Mouse (Mus musculus): ENCODE measurements around the gene Map1a.

Gene Map1a

DNA sequence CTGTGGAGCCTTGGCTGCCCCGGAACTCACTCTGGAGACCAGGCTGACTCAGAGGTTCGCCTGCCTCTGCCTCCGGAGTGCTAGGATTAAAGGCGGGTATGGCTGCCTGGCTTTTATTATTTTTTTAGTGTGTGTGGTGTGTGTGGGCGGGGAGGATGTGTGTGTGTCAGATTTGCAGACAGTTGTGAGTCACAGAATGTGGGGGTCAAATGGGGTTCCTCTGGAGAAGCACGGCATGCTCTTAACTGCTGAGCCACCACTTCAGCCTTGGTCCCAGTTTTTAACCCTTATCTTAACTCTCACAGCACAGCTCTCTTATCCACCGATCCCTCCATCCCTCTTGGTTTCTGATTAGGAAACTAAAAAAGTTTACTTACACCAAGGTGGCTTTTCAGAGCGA is 26.9 kb downstream of the Map1a start:
- DNase-seq: no peak

DNA sequence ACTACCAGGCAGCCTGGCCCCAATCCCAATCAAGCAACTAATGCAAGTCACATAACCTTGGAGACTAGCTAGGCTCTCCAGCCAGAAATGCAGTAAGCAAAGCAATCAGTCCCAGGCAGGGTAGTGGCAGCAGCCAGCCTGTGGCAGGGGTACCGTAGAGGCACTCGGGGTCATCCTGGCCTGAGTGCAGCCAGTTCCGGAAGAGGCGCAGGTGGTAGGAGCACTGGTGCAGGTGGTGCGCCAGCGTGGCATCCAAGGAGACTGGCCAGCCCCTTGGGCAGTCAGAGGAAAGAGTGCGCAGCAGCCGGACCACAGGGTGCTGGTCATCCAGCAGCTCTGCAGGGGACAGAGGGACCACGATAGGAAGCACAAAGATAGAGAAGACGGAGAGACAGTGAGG is 33.6 kb downstream of the Map1a start:
- DNase-seq: peak; percentile 75 to 83

- DNase-seq: peak; percentile 89
These were observed 34.5 kb downstream of the Map1a start for GRCm38 (mm10) chr2:121323693-121324470.

- peak; percentile 42 to 62 for DNase-seq
These were observed 40.1 kb downstream of the Map1a start for GRCm38 (mm10) chr2:121329492-121329891.

DNA sequence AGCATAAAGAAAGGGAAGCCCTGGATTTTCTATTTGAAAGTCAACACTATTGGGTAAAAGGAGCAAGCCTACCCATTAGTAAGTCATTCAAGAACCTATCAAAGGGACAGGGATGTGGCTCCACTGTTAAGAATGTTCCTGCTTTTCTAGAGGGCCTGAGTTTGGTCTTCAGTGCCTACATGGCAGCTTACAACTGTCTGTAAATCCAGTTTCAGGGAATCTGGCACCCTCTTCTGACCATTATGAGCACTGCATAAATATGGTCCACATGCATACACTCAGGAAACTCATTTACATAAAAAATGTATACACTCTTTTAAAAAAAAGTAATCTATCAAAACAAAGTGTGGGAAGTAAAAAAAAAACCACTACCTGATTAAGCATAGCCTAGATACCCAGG is 49.7 kb downstream of the Map1a start:
- no peak for DNase-seq

DNA sequence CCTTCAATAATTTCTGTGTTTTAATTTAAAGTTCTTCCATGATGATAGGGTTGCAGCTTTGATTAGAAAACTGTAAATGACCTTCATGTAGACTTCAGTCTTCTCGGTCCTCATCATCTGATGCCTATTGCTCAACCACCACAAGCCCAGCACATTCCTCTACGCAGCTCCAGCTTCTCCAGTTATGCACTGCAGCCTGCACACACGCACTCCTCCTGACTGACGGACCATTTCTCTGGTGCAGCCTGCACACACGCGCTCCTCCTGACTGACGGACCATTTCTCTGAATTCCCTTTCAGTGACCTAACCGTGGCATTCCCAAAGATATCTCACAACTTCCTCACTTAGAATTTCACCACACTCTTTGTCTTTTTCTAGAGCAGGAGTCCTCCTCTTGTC is 63.8 kb downstream of the Map1a start:
- no peak for DNase-seq

- DNase-seq: no peak
These were observed 65.0 kb downstream of the Map1a start for GRCm38 (mm10) chr2:121354378-121354777.

DNA sequence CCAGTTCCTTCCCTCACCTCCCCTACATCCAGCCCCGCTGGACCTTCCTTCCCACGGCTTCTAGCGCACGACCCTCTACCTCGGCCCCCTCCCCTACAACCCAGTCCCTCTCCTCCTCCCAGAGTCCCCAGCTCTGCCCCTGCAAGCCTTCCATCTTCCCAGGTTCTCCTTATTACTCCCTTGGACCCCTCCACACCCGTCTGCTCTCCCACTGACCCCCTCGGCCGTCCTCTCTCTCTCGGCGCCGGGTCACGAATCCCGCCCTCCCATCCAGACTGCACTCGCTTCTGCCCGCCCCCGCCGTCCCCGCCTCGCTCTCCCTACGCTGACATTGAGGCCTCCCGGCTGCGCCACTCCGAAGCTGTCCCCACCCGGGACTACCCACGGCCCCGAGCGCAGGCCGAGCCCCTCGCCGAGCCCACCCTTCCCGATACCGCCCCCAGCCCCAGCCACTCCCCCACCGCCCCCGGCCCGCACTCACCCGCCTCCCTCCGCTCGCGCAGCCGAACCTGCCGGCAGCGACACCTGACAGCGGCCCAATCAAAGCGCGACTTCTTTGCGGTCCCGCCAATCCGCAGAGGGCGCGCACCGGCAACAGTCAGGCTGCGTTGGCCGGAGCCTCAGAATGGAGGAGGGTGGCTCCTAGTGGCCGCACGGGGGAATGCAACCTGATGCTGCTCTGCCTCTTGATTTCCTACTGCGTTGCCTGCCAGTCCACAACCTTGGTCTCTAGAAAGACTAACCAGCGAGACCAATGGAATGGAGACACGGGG is 65.6 kb downstream of the Map1a start, which contains the start of gene Ppip5k1:
TSS of gene Ppip5k1 (minus strand) at position 577 of the 773 bp plus-strand sequence.
- peak; percentile 99 for DNase-seq

GRCm38 (mm10) chr2:121357494-121357893 is 68.1 kb downstream of the Map1a start, which contains the start of gene Ckmt1:
Gene Ckmt1, plus strand, starts transcription at chr2:121357714.
- DNase-seq: no peak

DNA sequence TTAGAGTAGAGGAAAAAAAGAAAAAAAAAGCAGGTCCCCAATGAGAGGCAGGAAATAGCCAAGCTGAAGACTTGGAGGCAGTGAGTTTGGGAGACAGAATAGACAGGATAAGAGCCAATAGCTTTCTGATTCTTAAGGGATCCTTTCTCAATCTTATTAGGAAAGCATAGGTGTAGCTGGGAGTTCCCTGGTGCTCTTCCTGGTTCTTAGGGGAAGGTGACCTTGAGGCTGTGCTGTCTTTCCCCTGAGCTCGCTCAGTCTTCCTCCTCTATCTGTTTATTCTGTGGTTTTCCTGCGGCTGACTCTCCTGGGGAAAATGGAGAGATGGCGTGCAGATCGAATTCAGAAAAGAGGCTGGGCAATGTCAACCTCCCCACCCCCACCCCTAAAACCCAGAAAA is 68.6 kb downstream of the Map1a start:
- DNase-seq: no peak

GRCm38 (mm10) chr2:121358381-121358780 is 69.0 kb downstream of the Map1a start:
- DNase-seq: peak; percentile 93 to 95

DNA sequence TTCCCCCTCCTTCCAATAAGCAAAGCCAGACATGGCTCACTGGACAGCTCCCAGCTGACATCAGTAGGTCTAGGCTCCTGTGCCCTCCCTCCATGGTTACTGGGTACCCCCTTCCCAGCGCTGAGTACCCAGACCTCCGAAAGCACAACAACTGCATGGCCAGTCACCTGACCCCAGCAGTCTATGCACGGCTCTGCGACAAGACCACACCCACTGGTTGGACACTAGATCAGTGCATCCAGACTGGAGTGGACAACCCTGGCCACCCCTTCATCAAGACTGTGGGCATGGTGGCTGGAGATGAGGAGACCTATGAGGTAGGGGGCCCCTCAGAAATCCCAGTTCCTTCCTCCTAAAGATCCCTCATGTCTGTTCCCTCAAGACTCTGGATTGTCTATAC is 70.1 kb downstream of the Map1a start:
- DNase-seq: peak; percentile 32 to 33
